In the genomic region with DNA sequence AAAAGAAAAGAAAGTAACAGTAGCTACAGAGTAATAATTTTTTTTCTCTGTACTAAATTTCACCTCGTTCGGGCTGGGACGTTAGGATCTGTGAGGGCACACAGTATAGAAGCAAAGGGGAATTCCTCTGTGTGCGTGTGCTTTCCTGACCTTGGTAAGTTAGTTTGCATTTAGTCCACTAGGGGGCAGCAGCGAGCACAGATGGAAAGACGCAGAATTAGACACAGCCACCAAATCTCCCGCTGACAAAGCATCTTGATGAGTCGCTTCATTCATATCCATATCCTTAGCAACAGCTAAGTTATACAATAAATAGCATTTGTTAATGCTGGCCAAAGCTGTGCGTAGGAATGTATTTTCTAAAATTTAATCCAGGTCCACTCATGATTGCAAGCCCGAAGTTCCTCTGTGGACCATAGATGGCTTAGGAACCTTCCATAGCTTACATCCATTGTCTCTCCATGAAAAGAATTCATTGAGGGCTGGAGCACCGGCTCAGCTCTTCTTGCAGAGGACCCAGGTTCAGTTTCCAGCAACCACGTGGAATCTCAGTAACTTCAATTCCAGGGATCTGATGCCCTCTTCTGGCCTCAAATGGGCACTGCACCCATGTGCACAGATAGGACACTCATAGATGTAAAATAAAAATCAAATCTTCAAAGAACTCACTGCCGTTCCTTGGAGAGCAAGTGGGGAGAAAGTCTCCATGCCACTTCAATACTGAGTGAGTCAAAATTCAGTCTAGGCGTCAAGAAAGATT, we compare ENCODE assay signal across 9 mouse cellular contexts. TPM values are rescaled to one million over a fixed set of nuclear protein-coding genes. Genes with fewer than 3 reads are reported as not detected.
DNase-seq lines count a peak whose midpoint lies in the region; ATAC-seq and TF ChIP-seq lines count a peak whose summit lies in the region.
"Had no signal": no experiment of that assay in that cellular context is flagged by ENCODE, and none has a peak within 500 bp of the region (broad histone marks: within the 10 kb centered on the region; RNA-seq: fewer than 3 reads in every experiment).

No protein-coding gene starts in this region.

- no peak overlapping the region for H3K9ac ChIP-seq in hindbrain, embryonic 13.5 days
- no peak overlapping the region for H3K9ac ChIP-seq in liver, postnatal 0 days (replicated peaks)

- peaks cover 19% of the 10 kb centered on the region; the same call in 1 of the 2 replicates for H3K4me1 ChIP-seq in hindbrain, embryonic 10.5 days (replicated peaks)
- H3K4me1 ChIP-seq in hindbrain, embryonic 13.5 days (replicated peaks), result no peaks in the 10 kb centered on the region; the same call in 1 of the 2 replicates
- H3K4me1 ChIP-seq in thymus, adult 2 months (replicated peaks; ENCODE audit: control insufficient read depth, insufficient read depth, low read length), result peaks cover 26% of the 10 kb centered on the region
- H3K4me1 ChIP-seq in liver, postnatal 0 days (ENCODE audit: insufficient read depth), result no peaks in the 10 kb centered on the region

- peaks cover 7% of the 10 kb centered on the region for H3K9me3 ChIP-seq in hindbrain, embryonic 10.5 days
- H3K9me3 ChIP-seq in hindbrain, embryonic 13.5 days, result no peaks in the 10 kb centered on the region
- H3K9me3 ChIP-seq in liver, postnatal 0 days (ENCODE audit: low read length), result 0 out of 2 replicates have a peak, but pooled peaks cover 2% of the 10 kb centered on the region

- H3K36me3 ChIP-seq in hindbrain, embryonic 10.5 days, result peaks cover 86% of the 10 kb centered on the region
- H3K36me3 ChIP-seq in hindbrain, embryonic 13.5 days, result peaks cover 63% of the 10 kb centered on the region
- H3K36me3 ChIP-seq in thymus, adult 2 months (ENCODE audit: control insufficient read depth, insufficient read depth, low read length), result no peaks in the 10 kb centered on the region
- no peaks in the 10 kb centered on the region for H3K36me3 ChIP-seq in liver, postnatal 0 days (replicated peaks; ENCODE audit: insufficient read depth, low read length)

- H3K27ac ChIP-seq in hindbrain, embryonic 10.5 days, result peak overlapping the region; percentile 50; the same call in 1 of the 2 replicates
- H3K27ac ChIP-seq in hindbrain, embryonic 13.5 days, result no peak overlapping the region
- H3K27ac ChIP-seq in thymus, adult 2 months (ENCODE audit: control insufficient read depth, insufficient read depth, low read length), result no peak overlapping the region
- no peak overlapping the region for H3K27ac ChIP-seq in liver, postnatal 0 days (ENCODE audit: low read depth)

- H3K4me2 ChIP-seq in hindbrain, embryonic 13.5 days, result no peak overlapping the region
- no peak overlapping the region for H3K4me2 ChIP-seq in liver, postnatal 0 days (ENCODE audit: low read depth, low read length)

- H3K4me3 ChIP-seq in hindbrain, embryonic 10.5 days, result no peak overlapping the region
- no peak overlapping the region for H3K4me3 ChIP-seq in hindbrain, embryonic 13.5 days
- no peak overlapping the region for H3K4me3 ChIP-seq in thymus, adult 2 months (ENCODE audit: control insufficient read depth, insufficient read depth, low read length)
- H3K4me3 ChIP-seq in liver, postnatal 0 days (ENCODE audit: low read depth, low read length), result no peak overlapping the region
- H3K4me3 ChIP-seq: erythroblast, embryonic 14.5 days had no signal

- ATAC-seq in hindbrain, embryonic 13.5 days (ENCODE audit: low FRiP score), result no peak
- no peak for ATAC-seq in liver, postnatal 0 days

- TF ChIP-seq EP300 in liver, postnatal 0 days (IDR thresholded peaks at IDR 0.05; ENCODE audit: low read depth), result no peak

- WGBS in hindbrain, embryonic 10.5 days, result 82% methylated on average over 14 of the region's 14 CpGs
- 75% methylated on average over 14 of the region's 14 CpGs for WGBS in hindbrain, embryonic 13.5 days
- 77% methylated on average over 14 of the region's 14 CpGs for WGBS in thymus, adult 2 months
- 73% methylated on average over 14 of the region's 14 CpGs for WGBS in liver, postnatal 0 days (ENCODE audit: insufficient replicate concordance)

- TF ChIP-seq POLR2A in thymus, adult 2 months (IDR thresholded peaks at IDR 0.05; ENCODE audit: control insufficient read depth, extremely low read depth, insufficient read depth, low read length, poor library complexity), result no peak

- no peak for TF ChIP-seq CTCF in thymus, adult 2 months (IDR thresholded peaks at IDR 0.05; ENCODE audit: borderline replicate concordance, control insufficient read depth, extremely low read depth, insufficient read depth, low read length, poor library complexity)
- peak; percentile 77 for TF ChIP-seq CTCF in liver, postnatal 0 days (IDR thresholded peaks at IDR 0.05; ENCODE audit: low read depth)

- H3K27me3 ChIP-seq in hindbrain, embryonic 10.5 days (ENCODE audit: insufficient read depth, poor library complexity, severe bottlenecking), result no peaks in the 10 kb centered on the region
- no peaks in the 10 kb centered on the region for H3K27me3 ChIP-seq in hindbrain, embryonic 13.5 days
- no peaks in the 10 kb centered on the region for H3K27me3 ChIP-seq in thymus, adult 2 months (ENCODE audit: control insufficient read depth, insufficient read depth, low read length)
- H3K27me3 ChIP-seq in liver, postnatal 0 days (ENCODE audit: insufficient read depth, low read length), result no peaks in the 10 kb centered on the region

- DNase-seq in hindbrain, embryonic 10.5 days (ENCODE audit: low spot score), result peak; percentile 41
- peak; percentile 61 for DNase-seq in thymus, adult 2 months
- DNase-seq in thymus, adult 18-20 months, result no peak
- DNase-seq in brain, adult 2 months (ENCODE audit: low read depth, low spot score), result peak; percentile 61
- peak; percentile 54 for DNase-seq in liver, postnatal 0 days
- DNase-seq in thymus, postnatal 10 days (ENCODE audit: low spot score in 2 of 2), result peak; percentile 25 to 64
- no peak for DNase-seq in frontal cortex, postnatal 14 days (ENCODE audit: low spot score in 2 of 2)

RNA-seq across cellular contexts. Expression of a gene that starts 52.8 kb away (rescaled TPM):
- polyA plus RNA-seq in hindbrain, embryonic 10.5 days (2016; fragmentation: Nextera tagmentation; extraction: Ambion mirVana), result 123 and 134 TPM in 2 replicates
- polyA plus RNA-seq in hindbrain, embryonic 13.5 days (2015; fragmentation: Nextera tagmentation; extraction: Ambion mirVana), result 98.5 and 101 TPM in 2 replicates
- 1.9 and 3.1 TPM in 2 replicates for polyA plus RNA-seq in thymus, adult 2 months (2012; rRNA removed)
- polyA plus RNA-seq in liver, postnatal 0 days (2015; fragmentation: Nextera tagmentation; extraction: Ambion mirVana), result 0.46 and 0.81 TPM in 2 replicates
- polyA plus RNA-seq: erythroblast, embryonic 14.5 days had no signal

Comparison
In these comparisons a context has a peak if more than half of its experiments do, and no peak if none do; other contexts are left out.
1. DNase-seq: peak in hindbrain, embryonic 10.5 days (single experiment), thymus, adult 2 months (single experiment), brain, adult 2 months (single experiment), liver, postnatal 0 days (single experiment) and thymus, postnatal 10 days (2 of 2); none in thymus, adult 18-20 months (0 of 2) and frontal cortex, postnatal 14 days (0 of 2).
2. RNA of a gene that starts 52.8 kb away (polyA plus RNA-seq): 123 to 134 TPM in hindbrain, embryonic 10.5 days and 98.5 to 101 TPM in hindbrain, embryonic 13.5 days; 1.9 to 3.1 TPM in thymus, adult 2 months and 0.46 to 0.81 TPM in liver, postnatal 0 days; every median in the first group is over 10 times any median in the second.